Mouse (Mus musculus) hindbrain, postnatal 0 days (tissue): ENCODE measurements around the gene Sema3b. TPM values are rescaled to one million over a fixed set of nuclear protein-coding genes. Genes with fewer than 3 reads are reported as not detected.

Source experiments
- ATAC-seq: fragments of 200-750 bp; cut with Nextera tagmentation; 2 replicates; pipeline ENCODE4 v1.8.0; 2017; ENCODE audit warnings: mild to moderate bottlenecking, moderate TSS enrichment, moderate library complexity
- DNase-seq: peaks from one replicate; pipeline ENCODE4 v3.0.0-alpha.2; 2015; ENCODE audit warnings: low spot score
- H3K27ac ChIP-seq: fragments of 300-500 bp; sonication (generic); 2 replicates; pipeline ENCODE4 v1.5.1; 2014; ENCODE audit warnings: mild to moderate bottlenecking
- H3K27me3 ChIP-seq: fragments of 300-500 bp; sonication (generic); 2 replicates; pipeline ENCODE4 v1.6.1; 2014; ENCODE audit warnings: low read length, mixed read lengths; ENCODE audit not compliant: insufficient read depth
- H3K36me3 ChIP-seq: fragments of 300-500 bp; sonication (generic); 2 replicates; pipeline ENCODE4 v1.6.1; 2014; ENCODE audit warnings: low read length, mixed read lengths; ENCODE audit not compliant: insufficient read depth
- H3K4me1 ChIP-seq: fragments of 300-500 bp; sonication (generic); 2 replicates; pipeline ENCODE4 v1.6.1; 2014; ENCODE audit warnings: antibody characterized with exemption, low read length, mixed read lengths; ENCODE audit not compliant: insufficient read depth
- H3K4me2 ChIP-seq: fragments of 300-500 bp; sonication (generic); 2 replicates; pipeline ENCODE4 v1.6.1; 2014; ENCODE audit warnings: low read depth, mild to moderate bottlenecking, low read length, moderate library complexity, mixed read lengths
- H3K4me3 ChIP-seq: fragments of 300-500 bp; sonication (generic); 2 replicates; pipeline ENCODE4 v1.5.1; 2014; ENCODE audit warnings: low read length
- H3K9ac ChIP-seq: fragments of 300-500 bp; sonication (generic); replicated peaks from 2 replicates; pipeline ENCODE4 v1.6.1; 2014; ENCODE audit warnings: mild to moderate bottlenecking, low read length, moderate library complexity, mixed read lengths
- H3K9me3 ChIP-seq: fragments of 300-500 bp; sonication (generic); 2 replicates; pipeline ENCODE4 v1.6.1; 2016; ENCODE audit warnings: low read length, mixed read lengths
- CTCF ChIP-seq: IDR thresholded peaks from 2 replicates; pipeline ENCODE4 v1.5.1; 2016; ENCODE audit warnings: antibody characterized with exemption, control low read depth, low read depth
- WGBS: fragments of 180-500 bp; shearing (Covaris S2); extraction: QIAGEN DNeasy Blood & Tissue Kit; methylation state at CpG from one replicate; pipeline ENCODE4 v1.1.7; 2014; 5-methylcytosine and 5-hydroxymethylcytosine counted together
- polyA plus RNA-seq: library from polyadenylated mRNA; unstranded; fragments of >200 nt; fragmentation: Nextera tagmentation; extraction: Ambion mirVana; gene quantifications from 2 replicates; pipeline ENCODE4 v1.2.1, GENCODE M21; 2015
- total RNA-seq: library from RNA; depleted of rRNA; stranded (reverse); fragments of >200 nt; gene quantifications from 2 replicates; pipeline ENCODE4 v1.2.3, GENCODE M21; 2014

Sema3b gene
- total and polyA plus RNA-seq, 2 experiments from 2014 or later: 8.3 to 11.2 TPM

GRCm38 (mm10) chr9:107643544-107644214 is 34.6 kb upstream of the Sema3b start:
- WGBS: 92% methylated on average over 13 of the region's 13 CpGs
- H3K9ac ChIP-seq: peak overlapping the region; percentile 51; the same call in 1 of the 2 replicates
- ATAC-seq: no peak

DNA sequence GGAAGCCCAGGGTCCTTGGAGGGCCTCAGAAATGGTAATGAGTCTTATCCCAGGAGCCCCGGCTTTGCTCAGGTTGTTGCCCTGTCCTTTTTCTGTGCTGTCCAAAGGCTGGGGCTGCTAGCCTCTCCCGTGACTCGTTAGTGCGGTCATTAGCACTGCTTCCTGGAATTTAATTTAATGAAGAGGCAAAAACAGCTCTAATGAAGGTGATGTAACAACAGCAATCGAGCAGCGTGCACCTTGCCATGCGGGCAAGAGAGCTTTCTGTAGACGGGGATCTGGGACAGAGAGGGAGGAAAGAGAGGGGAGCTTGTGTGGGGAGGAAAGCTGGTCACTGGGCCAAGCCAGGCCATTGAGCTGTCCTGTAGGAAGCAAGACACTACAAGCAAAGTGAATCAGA is 32.6 kb upstream of the Sema3b start:
- Histone ChIP-seq H3K4me3 (no peak overlapping the region), H3K9ac (no peak overlapping the region), H3K27me3 (no peaks in the 10 kb centered on the region), H3K4me1 (peaks cover 9% of the 10 kb centered on the region; the same call in 1 of the 2 replicates), H3K27ac (no peak overlapping the region), H3K9me3 (no peaks in the 10 kb centered on the region), H3K36me3 (no peaks in the 10 kb centered on the region), H3K4me2 (no peak overlapping the region)
- no peak for TF ChIP-seq CTCF
- no peak for ATAC-seq
- no peak for DNase-seq
- 40% methylated on average over 8 of the region's 8 CpGs for WGBS

More at GRCm38 (mm10) chr9:107643544-107644214, 34.6 kb upstream of the Sema3b start:
- no peak for TF ChIP-seq CTCF
- no peaks in the 10 kb centered on the region for H3K9me3 ChIP-seq
- no peaks in the 10 kb centered on the region for H3K4me1 ChIP-seq
- DNase-seq: no peak
- H3K4me2 ChIP-seq: no peak overlapping the region
- no peaks in the 10 kb centered on the region for H3K36me3 ChIP-seq
- no peaks in the 10 kb centered on the region for H3K27me3 ChIP-seq
- H3K4me3 ChIP-seq: no peak overlapping the region
- no peak overlapping the region for H3K27ac ChIP-seq

DNA sequence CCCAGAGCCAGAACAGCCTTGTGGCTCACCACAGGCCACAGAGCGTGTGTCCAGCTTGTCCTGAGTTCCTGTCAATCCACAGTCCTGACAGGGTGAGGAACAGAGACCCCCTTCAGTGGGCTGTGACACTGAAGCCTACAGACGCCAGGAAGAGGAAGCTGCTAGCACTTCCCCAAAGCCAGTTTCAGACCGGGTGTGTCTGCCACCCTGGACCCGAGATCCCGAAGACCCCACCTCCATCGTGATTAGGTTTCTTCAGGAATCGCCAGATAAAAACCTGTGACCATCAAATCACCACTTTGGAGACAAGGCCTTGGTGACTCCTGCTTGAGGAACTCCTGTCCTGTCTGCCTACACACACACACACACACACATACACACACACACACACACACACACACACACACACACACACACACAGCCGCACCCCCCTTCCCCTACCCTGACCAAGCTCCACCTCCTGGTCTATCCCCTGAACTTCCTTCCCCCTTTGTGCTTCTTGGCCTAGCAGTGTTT is 31.3 kb upstream of the Sema3b start:
- TF ChIP-seq CTCF: no peak
- WGBS: 42% methylated on average over 8 of the region's 8 CpGs
- Histone ChIP-seq H3K4me1 (peaks cover 9% of the 10 kb centered on the region; the same call in 1 of the 2 replicates), H3K27me3 (no peaks in the 10 kb centered on the region), H3K27ac (no peak overlapping the region), H3K4me2 (no peak overlapping the region), H3K36me3 (no peaks in the 10 kb centered on the region), H3K9me3 (no peaks in the 10 kb centered on the region), H3K4me3 (no peak overlapping the region), H3K9ac (no peak overlapping the region)
- DNase-seq (no peak), ATAC-seq (no peak)

DNA sequence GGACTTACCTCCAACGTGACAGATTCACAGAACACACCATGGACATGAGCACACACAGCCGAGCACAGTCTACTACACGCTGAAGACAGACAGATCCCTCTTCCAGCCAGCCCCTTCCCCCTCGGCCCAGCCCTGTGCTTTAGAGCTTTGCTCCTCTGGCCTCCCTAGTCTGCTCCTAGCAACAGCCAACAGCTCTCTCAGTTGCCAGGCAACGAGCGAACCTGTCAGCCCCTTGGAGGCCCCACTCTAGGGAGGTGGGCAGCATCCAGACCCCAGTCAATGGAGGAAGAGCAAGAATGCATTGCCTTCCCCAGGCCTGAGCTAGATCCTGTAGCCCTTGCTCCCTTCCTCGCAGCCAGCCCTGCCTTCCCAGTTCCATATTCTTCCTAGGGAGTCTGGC is 28.0 kb upstream of the Sema3b start:
- 17% methylated on average over 7 of the region's 7 CpGs for WGBS
- H3K27me3 ChIP-seq: no peaks in the 10 kb centered on the region
- H3K4me2 ChIP-seq: no peak overlapping the region
- DNase-seq (peak; percentile 80), ATAC-seq (peak; percentile 39)
- H3K27ac ChIP-seq: peak overlapping the region; percentile 60; the same call in 1 of the 2 replicates
- no peak overlapping the region for H3K9ac ChIP-seq
- peaks cover 22% of the 10 kb centered on the region for H3K4me1 ChIP-seq
- H3K4me3 ChIP-seq: no peak overlapping the region
- TF ChIP-seq CTCF: no peak
- H3K36me3 ChIP-seq: no peaks in the 10 kb centered on the region
- no peaks in the 10 kb centered on the region for H3K9me3 ChIP-seq

DNA sequence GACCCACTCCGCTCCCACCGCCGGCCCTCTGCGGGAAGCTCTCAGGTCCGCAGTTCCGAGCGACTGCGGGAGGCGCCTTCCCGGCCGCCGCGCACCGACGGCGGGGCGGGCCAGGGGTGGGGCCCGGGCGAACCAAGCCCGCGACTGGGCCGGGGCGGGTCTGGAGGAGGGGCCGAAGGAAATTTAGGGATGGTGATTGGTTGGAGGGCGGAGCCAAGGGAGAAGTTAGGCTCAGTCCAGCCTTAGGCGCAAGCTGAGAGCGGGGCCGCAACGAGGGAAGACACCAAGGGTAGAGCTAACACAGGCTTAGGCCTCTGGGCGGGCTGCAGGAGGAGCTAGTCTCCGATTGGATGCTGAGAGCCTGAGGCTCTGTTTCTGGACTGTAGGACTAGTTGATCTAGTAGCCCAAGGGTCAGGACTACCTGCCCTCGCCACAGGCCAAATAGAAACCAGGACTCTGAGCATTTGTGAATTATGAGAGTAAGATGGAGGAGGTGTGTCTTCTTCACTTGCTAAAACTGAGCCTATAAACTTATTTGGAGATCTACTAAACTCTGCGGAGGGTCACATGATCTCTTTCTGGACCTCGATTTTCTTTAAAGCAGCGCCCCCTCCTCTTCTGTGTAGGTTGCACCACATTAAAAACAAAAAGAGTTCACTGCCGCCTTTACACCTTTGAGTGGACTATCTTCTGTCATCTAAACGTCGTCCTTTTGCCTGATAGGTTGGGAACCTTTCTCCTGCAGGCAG is 26.4 kb upstream of the Sema3b start, which contains the start of gene Gnai2:
Gene Gnai2, minus strand, starts transcription at position 89 of the 750 bp plus-strand sequence.
- Histone ChIP-seq H3K9me3 (no peaks in the 10 kb centered on the region), H3K27ac (peak within 1 kb of the TSS; percentile 93), H3K4me1 (peaks cover 37% of the 10 kb centered on the region), H3K36me3 (no peaks in the 10 kb centered on the region), H3K4me3 (peak within 1 kb of the TSS; percentile 81), H3K9ac (peak within 1 kb of the TSS; percentile 89), H3K4me2 (peak within 1 kb of the TSS; percentile 96), H3K27me3 (no peaks in the 10 kb centered on the region)
- ATAC-seq (peak; percentile 92), DNase-seq (peak; percentile 95)
- TF ChIP-seq CTCF: peak; percentile 17
- WGBS: 3% methylated on average over 38 of the region's 38 CpGs

GRCm38 (mm10) chr9:107634406-107635278 is 25.6 kb upstream of the Sema3b start:
- Histone ChIP-seq H3K36me3 (no peaks in the 10 kb centered on the region), H3K4me2 (peak overlapping the region; percentile 96), H3K27me3 (no peaks in the 10 kb centered on the region), H3K27ac (peak overlapping the region; percentile 93), H3K4me3 (peak overlapping the region; percentile 81), H3K9ac (peak overlapping the region; percentile 89), H3K9me3 (no peaks in the 10 kb centered on the region), H3K4me1 (peaks cover 41% of the 10 kb centered on the region)
- DNase-seq: no peak
- WGBS: under 1% methylated on average over 35 of the region's 35 CpGs
- peak; percentile 1; the same call in 1 of the 2 replicates for TF ChIP-seq CTCF
- no peak for ATAC-seq
